Mouse (Mus musculus): ENCODE measurements around the gene Brd3.
"Not testable (repeated sequence)": the region's sequence is repeated elsewhere in the genome, so short reads cannot be mapped to it uniquely, and the experiment has no call there.

The Brd3 gene

DNA sequence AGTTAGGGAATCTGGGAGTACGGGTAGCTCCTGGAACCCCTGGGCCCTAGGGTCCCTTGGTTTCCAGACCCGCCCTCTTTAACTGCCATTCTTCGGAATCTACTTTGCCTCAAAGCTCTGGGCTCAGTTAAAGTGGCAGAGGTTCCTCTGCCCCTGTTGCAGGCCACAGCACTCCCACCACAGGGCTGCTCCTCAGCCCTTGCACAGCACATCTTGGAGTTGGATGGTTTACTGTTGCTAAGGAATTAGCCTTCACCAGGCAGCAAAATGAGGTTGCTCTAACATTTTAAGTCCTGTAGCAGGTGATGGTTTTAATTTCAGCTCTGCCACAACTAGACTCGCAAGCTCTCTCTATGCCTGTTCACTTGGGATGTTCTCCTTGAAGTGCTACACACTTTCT is at the start of gene Brd3:
Gene Brd3 (minus strand): TSS at position 101 of the 400 bp plus-strand sequence.
- DNase-seq (ENCODE audit: low spot score in 2 of 2) = no peak

DNA sequence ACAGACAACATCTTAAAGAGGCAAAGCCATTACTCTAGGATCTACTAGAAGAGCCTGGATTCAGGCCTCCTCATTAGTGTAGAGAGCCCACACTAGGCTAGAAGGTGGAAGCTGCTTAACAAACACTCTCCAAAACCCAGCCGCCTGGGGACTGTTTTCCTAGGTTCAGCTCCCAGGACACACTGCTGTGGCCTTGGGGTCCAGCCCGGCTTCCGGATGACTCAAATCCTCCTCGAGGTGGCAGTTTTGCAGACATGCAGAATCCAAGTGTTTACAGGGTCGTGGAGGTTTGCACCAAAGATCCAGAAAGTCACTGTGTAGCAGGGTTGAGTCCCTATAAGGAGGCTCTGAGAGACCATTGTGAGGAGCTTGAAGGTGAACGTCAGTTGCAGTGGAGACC is 49.5 kb upstream of the Brd3 start:
- DNase-seq (ENCODE audit: low spot score in 2 of 2) = no peak

DNA sequence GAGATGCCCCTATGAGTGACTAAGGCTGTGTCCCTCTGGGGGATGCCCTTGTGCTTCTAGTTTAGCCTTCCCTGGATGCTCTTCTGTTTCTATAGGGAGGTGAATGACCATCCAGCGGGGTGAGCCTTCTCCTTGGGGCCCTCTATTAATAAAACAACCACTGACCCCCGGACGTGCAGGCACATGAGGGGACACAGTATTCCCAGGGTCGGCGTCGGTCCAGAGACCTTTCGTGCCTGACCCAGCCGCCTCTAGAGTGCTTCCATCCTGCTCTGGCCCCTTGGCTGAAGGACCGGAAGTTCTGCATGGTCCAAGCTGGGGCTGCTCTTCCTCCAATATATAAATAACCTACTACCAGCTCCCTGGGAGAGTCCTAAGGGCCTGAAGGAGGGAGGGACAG is 46.8 kb upstream of the Brd3 start:
- no peak for DNase-seq (ENCODE audit: low spot score in 2 of 2)

DNA sequence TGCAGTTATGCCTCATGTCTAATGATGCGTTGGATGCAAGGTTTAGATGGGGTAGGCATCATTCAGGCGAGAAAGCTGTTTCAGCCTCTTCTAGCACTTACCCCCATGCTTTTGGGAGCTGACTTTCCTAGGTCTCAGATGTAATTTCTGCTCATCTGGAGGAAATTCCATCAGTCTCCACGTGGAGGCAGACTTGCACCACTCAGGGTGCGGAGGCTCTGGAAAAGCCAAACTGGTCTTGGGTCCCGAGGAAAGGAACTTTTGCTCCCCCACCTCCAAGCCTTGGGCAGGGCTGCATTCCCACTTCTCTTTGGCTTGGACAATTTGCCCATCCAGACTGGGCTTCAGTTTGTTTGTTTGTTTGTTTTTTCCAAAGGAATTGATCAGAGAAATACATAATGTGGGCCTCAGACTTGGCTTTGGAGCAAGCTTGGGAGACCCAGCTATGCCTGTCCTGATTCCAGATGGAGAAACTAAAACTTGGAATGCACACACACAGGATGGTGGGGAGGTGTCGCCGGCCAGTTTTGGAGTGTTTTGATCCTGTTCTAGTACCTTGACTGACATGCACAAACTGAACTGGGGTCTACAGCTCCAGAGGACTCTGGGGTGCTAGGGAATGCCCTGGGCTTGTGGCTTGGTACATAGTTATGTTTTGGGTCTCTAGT is 45.3 kb upstream of the Brd3 start:
- peak; percentile 83 to 87 for DNase-seq (ENCODE audit: low spot score in 2 of 2)

DNA sequence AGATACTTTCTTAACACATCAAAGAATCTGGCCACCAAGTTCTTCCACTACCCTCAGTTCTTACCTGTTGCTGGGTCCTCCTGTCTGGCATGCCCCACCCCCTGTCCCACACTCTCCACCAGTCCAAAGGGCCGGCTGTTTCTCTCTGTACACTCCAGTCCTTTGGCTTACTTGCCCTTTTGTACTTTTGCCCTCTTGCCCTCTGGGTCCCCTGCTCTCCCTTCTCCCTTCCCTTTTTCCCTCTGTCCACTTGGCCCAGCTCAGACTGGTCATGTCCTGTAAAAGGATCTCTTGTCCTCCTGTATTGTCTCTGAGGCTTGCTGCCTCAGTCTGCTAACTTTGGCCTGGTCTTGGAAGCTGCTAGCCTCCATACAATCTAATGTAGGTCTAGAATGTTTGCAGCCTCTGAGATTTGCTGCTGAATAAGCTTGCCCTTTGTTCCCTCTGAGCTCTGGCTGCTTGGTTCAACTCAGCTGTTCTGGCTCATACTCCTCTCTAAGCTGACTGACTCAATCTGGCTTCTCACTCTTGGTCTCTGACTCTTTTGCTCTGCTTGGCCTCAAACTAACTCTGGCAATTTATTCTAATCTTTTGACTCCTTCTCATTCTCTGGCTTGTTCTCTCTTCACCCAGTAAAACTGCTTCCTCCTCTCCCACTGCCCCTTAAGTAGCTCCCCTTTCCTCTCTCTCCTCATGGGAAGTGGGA is 41.4 kb upstream of the Brd3 start:
- DNase-seq (ENCODE audit: low spot score in 2 of 2) = no peak

DNA sequence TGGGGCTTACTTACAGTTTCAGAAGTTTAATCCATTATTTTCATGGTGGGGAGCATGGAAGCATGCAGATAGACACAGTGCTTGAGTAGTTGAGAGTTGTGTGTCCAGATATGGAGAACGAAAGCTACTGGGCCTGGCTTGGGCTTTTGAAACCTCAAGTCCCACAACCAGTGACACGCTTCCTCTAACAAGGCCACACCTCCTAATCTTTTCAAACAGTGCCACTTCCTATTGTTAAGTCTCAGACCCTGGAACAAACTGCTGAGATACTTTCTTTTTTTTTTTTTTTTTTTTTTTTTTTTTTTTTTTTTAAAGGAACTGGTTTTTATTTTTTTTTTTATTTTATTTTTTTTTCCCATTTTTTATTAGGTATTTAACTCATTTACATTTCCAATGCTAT is 40.5 kb upstream of the Brd3 start:
- no peak for DNase-seq (ENCODE audit: low spot score in 2 of 2)

DNA sequence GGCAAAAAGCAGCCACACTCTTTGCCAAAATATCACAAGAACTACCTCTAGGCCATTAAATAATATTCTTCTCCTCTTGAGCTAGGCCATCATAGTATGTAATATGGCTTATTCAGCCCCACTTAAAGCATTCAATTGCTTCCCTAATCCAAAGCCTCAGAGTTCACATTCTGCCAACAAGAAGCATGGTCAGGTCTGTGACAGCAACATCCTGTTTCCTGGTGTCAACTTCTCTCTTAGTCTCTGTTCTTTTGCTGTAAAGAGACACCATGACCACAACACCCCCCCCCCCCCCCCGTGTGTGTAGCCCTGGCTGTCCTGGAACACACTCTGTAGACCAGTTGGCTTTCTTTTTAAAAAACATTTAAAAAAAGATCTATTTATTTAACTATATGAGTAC is 39.9 kb upstream of the Brd3 start:
- no peak for DNase-seq (ENCODE audit: low spot score in 2 of 2)

DNA sequence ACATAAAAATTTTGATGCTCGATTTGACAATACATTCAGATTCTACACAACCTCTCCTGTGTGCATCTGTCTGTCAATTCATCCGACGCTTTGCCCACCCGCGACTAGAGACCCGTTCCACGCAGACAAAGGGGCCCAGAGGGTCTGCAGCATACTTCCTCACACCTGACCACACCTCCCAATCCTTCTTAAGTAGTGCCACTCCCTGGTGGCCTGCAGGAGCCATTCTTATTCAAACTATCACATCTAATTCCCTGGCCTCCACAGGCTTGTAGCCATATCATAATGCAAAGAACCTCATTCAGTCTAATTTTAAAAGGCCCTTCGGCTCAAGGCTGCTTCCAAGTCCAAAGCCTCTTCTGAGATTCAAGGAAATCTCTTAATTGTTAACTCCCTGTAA is 38.6 kb upstream of the Brd3 start:
- DNase-seq (ENCODE audit: low spot score in 2 of 2) = not testable (repeated sequence)

DNA sequence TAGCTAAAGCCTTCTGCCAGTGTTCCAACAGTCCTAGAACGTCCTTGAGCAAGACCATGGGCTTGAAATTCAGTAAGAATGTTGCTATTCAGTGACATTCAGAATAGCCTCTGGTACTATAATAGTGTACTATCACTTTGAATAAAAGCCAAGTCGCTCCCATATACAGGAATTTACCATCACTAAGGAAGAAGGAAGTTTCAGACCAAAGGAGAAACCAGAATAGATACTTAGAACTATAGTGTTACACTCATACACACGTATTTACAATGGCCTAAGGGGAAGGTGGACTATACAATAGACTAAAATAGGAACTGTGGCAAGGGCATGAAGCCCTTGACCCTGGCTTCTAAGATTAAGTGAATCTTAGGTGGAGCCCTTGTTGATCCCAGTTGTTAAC is 38.1 kb upstream of the Brd3 start:
- DNase-seq (ENCODE audit: low spot score in 2 of 2) = not testable (repeated sequence)

DNA sequence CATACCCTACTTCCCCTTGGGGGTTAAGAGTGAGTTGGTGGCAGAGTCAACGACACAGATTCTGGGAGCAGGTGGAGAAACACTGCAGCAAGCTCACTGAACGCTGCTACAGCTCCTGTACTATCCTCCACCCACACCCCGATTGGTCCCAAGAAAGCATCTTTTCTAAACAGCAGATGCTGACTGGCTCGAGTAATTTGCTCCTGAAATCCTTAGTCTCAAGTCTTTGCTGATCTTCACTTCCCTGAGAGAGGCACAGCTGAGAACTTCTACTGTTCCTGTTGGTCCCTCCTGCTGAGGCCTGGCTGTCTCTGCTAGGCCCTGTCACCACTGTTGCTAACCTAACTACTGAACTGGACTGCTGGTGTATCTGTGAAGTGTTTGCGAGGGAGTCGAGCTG is 37.2 kb upstream of the Brd3 start:
- DNase-seq (ENCODE audit: low spot score in 2 of 2) = peak in 1 of 2 experiments; percentile 28

DNA sequence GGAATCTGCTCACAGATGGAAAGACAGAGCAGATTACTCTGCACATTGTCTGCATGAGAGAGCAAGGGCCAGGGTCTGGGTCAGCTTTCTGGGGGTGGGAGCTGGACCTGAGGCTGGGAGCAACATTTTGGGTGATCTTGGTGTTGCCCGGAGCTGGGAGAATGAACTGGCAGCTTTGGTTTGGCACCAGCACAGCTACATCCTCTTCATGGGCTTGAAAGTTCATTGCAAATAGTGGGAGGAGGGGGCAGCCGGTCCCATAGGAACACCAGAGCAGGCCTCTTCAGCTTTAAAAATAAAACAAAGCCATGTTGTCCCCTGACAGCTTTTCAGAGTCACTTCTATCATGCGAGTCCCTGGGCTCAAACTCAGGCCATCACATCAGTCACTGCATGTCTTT is 33.8 kb upstream of the Brd3 start:
- DNase-seq (ENCODE audit: low spot score in 2 of 2) = no peak

DNA sequence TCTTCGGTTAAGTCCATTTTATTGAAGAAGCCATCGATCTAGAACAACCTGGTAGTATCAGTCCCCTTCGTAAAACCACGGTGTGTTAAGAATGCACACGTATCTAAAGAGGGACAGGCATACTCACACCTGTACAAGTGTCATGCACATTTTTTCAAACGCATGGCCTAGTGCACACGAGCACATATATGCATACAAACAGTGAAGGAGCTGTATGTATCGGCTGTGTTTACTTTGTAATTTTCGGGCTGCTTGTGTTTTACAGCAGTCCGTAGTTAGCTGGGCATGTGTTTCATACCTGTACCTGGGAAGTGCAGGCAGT is 33.0 kb upstream of the Brd3 start:
- DNase-seq (ENCODE audit: low spot score in 2 of 2) = no peak

DNA sequence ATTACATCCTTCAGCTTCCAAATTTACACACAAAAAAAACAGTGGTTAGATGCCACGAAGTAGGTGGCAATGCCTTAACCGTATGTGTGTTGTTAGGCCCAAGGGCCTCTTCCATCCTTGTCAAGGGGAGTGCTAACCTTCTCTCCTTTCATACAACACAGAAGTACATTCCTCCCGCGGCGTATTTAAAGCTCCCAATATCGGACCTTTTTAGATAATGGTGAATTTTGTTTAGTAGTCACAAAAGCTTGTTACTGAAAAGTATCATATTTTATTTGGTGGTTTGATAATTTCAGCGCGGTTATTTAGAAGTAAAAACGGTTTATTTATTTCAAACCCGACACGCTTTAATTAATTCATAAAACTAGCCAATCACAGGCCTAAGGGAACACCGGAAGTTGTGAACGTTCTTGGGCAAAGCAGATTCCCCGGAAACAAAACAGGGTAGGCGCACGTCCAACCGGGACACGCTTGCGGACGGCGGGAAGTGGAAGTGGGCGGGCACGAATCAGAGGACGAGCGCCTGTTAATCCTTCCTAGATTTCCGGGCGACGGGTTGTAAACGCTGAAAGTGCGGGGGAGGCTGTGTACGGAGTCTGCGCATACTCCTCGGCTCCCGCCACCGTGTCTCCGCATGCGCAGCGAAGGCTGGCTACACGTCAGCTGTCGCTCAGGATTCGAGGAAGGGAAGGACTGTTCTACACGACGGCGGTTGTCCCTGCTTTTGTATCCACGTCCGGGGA is 32.5 kb upstream of the Brd3 start:
- DNase-seq (ENCODE audit: low spot score in 2 of 2) = peak; percentile 99

DNA sequence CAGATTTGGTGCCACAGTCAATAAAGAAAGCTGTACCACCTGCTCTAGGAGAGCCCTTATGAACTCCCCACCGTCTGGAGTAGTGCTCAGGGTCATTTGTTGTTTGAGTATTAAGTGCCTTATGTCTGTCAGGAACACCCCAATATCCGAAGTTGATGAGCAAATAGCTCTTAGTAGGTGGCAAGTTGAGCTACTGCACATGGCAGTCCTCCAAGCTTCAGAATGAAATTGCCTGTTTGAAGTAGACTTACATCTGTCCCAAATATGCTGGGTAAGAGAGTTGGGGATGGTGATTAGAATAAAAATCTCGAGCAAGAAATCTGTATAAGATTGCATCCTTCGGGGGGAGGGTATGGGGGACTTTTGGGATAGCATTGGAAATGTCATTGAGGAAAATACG is 31.9 kb upstream of the Brd3 start:
- DNase-seq (ENCODE audit: low spot score in 2 of 2) = peak in 1 of 2 experiments; percentile 32

DNA sequence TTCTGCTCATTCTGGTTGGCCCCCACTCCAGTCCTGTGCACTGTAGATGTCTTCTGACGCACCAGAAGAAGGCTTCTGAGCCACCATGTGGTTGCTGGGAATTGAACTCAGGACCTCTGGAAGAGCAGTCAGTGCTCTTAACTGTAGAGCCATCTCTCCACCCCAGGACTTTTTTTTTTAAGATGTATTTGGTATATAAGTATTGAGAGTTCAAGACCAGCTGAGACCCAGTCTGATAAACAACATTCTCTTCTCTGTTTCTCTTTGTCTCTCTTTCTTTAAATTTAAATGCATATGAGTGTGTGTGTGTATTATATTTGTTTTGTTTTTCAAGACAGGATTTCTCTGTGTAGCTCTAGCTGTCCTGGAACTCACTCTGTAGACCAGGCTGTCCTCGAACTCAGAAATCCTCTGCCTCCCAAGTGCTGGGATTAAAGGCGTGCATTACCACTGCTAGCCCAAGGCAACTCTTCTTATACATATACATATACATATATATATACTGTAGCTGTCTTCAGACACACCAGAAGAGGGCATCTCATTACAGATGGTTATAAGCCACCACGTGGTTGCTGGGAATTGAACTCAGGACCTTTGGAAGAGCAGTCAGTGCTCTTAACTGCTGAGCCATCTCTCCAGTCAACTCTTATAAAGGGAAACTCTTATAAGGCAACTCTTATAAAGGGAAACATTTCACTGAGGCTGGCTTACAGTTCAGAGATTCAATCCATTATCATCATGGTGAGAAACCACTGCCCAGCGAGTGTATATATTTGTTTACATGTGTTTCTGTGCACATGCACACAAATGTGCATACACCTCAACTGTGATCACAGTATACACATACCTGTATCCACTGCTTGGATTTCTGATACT is 31.2 kb upstream of the Brd3 start:
- not testable (repeated sequence) for DNase-seq (ENCODE audit: low spot score in 2 of 2)

DNA sequence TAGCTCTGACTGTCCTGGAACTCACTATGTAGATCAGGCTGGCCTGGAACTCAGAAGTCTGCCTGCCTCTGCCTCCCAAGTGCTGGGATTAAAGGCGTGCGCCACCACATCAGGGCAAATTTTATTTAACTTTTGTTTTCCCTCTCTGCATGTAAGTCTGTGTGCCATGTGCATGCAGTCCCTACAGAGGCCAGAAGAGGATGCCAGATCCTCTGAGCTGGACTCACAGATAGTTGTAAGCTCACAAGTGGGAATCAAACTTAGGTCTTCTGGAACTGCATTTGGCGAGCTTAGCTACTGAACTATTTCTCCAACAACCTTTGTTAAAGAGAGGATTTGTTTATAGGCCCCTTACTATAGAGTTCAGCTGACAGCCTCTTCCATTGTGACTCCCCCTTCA is 10.8 kb upstream of the Brd3 start:
- DNase-seq (ENCODE audit: low spot score in 2 of 2) = no peak

DNA sequence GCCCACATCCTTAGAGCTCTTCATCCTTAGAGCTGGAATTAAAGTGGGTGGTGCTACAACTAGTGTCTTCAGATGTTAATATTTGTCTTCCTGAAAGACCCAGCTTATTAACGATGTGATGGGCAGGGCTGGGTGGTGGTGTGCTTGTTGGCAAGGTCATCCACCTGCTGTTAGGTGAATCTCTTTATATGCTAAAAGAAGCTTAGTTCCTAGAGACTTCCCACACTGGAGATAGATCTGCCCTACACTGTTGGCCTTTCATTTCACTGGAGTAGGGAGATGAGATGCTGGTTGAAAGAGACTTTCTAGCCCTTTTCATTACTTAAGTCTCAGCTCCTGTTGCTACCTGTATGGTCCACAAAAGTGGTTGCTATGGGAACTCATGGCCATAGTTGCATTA is 8.8 kb upstream of the Brd3 start:
- DNase-seq (ENCODE audit: low spot score in 2 of 2) = no peak

DNA sequence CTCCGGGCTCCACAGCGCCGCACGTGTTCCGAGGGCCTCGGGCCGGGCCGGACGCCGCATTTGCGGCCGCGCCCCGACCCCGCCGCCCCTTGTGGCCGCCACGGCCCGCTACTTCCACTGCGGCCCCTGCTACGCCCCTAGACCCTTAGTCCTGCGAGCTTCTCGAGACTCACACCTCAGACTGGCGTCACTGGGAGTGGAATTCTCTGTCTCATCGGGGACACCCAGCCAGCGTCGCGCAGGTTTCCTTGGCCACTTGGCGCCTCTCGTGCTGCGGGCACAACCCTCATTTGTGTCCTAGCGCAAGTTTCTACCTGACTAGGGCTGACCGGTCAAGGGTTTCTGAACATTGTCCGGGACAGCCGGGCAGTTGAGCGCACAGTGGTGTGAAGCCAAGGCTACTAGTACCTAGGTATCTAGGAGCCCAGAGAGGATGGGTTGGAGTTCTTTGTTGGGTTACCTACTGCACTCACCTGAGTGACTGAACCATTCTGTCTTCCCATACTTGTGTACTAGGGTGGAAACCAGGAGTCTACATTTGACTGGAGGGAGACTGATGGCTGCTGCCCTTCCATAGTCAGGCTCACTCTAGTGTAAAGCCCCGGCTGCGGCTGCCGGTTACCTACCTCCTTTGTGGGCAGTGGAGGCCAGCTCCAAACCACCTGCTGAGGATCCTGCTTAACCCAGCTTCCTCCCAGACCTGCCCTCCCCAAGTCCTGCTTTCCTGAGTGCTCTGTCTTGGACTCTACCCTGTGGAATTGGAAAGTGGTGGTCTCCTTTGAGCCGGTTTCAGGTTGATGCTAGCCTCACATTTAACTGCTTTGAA is 8.1 kb upstream of the Brd3 start:
- no peak for DNase-seq (ENCODE audit: low spot score in 2 of 2)

DNA sequence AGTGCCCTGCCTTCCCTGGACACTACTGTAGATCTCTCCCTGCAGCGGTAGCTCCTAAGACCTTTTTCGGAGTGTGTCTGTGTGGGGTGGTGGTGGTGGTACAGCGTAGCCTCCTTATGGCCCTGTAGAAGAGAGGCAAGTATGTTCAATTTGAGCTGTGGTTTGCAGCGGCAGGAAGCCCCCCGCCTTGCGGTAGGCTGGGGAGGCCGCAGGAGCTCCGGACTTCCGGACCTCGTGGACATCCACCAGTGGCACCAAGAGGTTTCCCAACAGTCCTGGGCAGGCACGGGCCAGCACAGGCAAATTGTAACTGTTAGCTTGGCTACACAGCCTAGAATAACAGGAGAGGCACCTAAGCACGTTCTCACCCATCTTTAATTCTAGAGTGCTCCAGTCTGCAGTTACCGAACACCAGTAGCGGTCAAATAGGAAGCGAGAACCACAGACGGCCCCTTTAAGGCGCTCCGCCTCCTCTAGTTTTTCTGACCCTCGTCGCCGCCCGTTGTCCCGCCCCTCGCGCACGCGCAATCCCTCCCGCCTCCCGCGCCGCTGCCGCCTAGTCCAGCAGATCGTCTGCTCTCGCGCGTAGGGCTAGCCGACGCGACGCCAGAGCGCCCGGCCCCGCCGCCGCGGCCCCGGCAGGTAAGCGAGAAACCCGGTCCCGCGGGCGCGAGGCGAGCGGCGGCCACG is 7.3 kb upstream of the Brd3 start, which contains the start of gene Wdr5:
Gene Wdr5 (plus strand): TSS at position 519 of the 690 bp plus-strand sequence.
- DNase-seq (ENCODE audit: low spot score in 2 of 2) = peak; percentile 95 to 99

DNA sequence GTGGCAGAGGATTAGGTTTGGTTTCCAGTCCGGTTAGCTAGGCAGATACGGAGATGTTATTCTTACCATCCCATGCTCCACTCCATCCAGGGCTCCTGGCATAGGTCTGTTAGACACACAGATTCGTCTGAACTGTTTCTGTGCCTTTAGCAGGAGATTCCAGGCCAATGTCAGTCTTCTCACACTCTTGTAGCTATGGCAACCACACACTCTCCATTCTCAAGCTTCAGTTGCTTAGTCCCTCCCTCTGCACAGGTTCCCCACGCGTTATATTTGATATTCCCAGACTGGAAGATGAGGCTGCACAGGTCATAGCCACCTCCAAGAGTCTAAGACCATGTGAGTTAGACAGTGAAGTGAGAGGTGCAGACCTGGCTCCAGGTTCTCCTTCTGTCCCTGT is 6.4 kb upstream of the Brd3 start:
- DNase-seq (ENCODE audit: low spot score in 2 of 2) = peak in 1 of 2 experiments; percentile 16

Data from right cerebral cortex, adult 2 months (tissue).